Mouse (Mus musculus): Measurements from ENCODE around the gene Pradc1.

Gene Pradc1

GRCm38 (mm10) chr6:85451664-85452410 is at the start of gene Pradc1:
Gene Pradc1 (minus strand): TSS chr6:85451970.
- TF ChIP-seq CTCF (conservative IDR thresholded peaks at IDR 0.05; ENCODE audit: low read length) (no peak), NANOG (IDR thresholded peaks at IDR 0.05; ENCODE audit: borderline replicate concordance, low read length) (no peak), POU5F1 (IDR thresholded peaks at IDR 0.05; ENCODE audit: borderline replicate concordance, low read length) (no peak)
- peaks cover 64% of the 10 kb centered on the region for H3K4me1 ChIP-seq (replicated peaks; ENCODE audit: low read depth, low read length)
- no peaks in the 10 kb centered on the region for H3K9me3 ChIP-seq (ENCODE audit: low read length)
- no peaks in the 10 kb centered on the region for H3K27me3 ChIP-seq (ENCODE audit: insufficient read depth, low read length)
- H3K36me3 ChIP-seq (ENCODE audit: insufficient read depth, low read length) = peaks cover 66% of the 10 kb centered on the region
- H3K4me3 ChIP-seq (replicated peaks; ENCODE audit: low read length) = peak within 1 kb of the TSS; percentile 97

GRCm38 (mm10) chr6:85500416-85500815 is 48.6 kb upstream of the Pradc1 start:
- no peaks in the 10 kb centered on the region for H3K9me3 ChIP-seq (ENCODE audit: low read length)
- H3K4me1 ChIP-seq (replicated peaks; ENCODE audit: low read depth, low read length) = peaks cover 20% of the 10 kb centered on the region
- TF ChIP-seq NANOG (IDR thresholded peaks at IDR 0.05; ENCODE audit: borderline replicate concordance, low read length) (no peak), POU5F1 (IDR thresholded peaks at IDR 0.05; ENCODE audit: borderline replicate concordance, low read length) (no peak)

GRCm38 (mm10) chr6:85498147-85498546 is 46.4 kb upstream of the Pradc1 start:
- TF ChIP-seq CTCF (conservative IDR thresholded peaks at IDR 0.05; ENCODE audit: low read length) (no peak), POU5F1 (IDR thresholded peaks at IDR 0.05; ENCODE audit: borderline replicate concordance, low read length) (no peak), NANOG (IDR thresholded peaks at IDR 0.05; ENCODE audit: borderline replicate concordance, low read length) (no peak)
- no peaks in the 10 kb centered on the region for H3K9me3 ChIP-seq (ENCODE audit: low read length)
- no peak overlapping the region for H3K4me3 ChIP-seq (replicated peaks; ENCODE audit: low read length)
- peaks cover 37% of the 10 kb centered on the region for H3K27me3 ChIP-seq (ENCODE audit: insufficient read depth, low read length)
- peaks cover 14% of the 10 kb centered on the region for H3K4me1 ChIP-seq (replicated peaks; ENCODE audit: low read depth, low read length)
- no peaks in the 10 kb centered on the region for H3K36me3 ChIP-seq (ENCODE audit: insufficient read depth, low read length)

More at GRCm38 (mm10) chr6:85500416-85500815, 48.6 kb upstream of the Pradc1 start:
- Histone ChIP-seq H3K27me3 (ENCODE audit: insufficient read depth, low read length) (peaks cover 54% of the 10 kb centered on the region), H3K4me3 (replicated peaks; ENCODE audit: low read length) (no peak overlapping the region), H3K36me3 (ENCODE audit: insufficient read depth, low read length) (no peaks in the 10 kb centered on the region)

DNA sequence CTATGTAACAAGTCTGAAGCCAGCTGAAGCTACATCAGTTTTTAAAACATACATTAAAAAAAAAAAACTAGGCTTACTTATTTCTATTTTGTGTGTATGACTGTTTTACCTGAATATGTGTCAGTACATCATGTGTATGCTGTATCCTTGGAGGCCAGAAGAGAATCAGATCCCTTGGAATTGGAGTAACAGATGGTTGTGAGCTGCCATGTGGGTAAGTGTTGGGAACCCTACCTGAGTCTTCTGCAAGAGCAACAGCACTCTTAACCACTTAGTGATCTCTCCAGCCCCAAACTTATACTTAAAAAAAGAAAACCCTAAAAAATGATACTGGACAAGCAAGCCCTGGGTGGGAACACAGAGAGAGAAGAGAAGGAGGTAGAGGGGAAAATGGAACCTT is 45.2 kb upstream of the Pradc1 start:
- H3K4me3 ChIP-seq (replicated peaks; ENCODE audit: low read length) = no peak overlapping the region
- peaks cover 8% of the 10 kb centered on the region for H3K4me1 ChIP-seq (replicated peaks; ENCODE audit: low read depth, low read length)
- no peaks in the 10 kb centered on the region for H3K9me3 ChIP-seq (ENCODE audit: low read length)
- H3K36me3 ChIP-seq (ENCODE audit: insufficient read depth, low read length) = no peaks in the 10 kb centered on the region
- peaks cover 32% of the 10 kb centered on the region for H3K27me3 ChIP-seq (ENCODE audit: insufficient read depth, low read length)
- TF ChIP-seq POU5F1 (IDR thresholded peaks at IDR 0.05; ENCODE audit: borderline replicate concordance, low read length) = no peak
- TF ChIP-seq CTCF (conservative IDR thresholded peaks at IDR 0.05; ENCODE audit: low read length) = no peak
- TF ChIP-seq NANOG (IDR thresholded peaks at IDR 0.05; ENCODE audit: borderline replicate concordance, low read length) = no peak

GRCm38 (mm10) chr6:85491606-85492005 is 39.8 kb upstream of the Pradc1 start:
- Histone ChIP-seq H3K27me3 (ENCODE audit: insufficient read depth, low read length) (peaks cover 21% of the 10 kb centered on the region), H3K9me3 (ENCODE audit: low read length) (no peaks in the 10 kb centered on the region), H3K4me1 (replicated peaks; ENCODE audit: low read depth, low read length) (peaks cover 29% of the 10 kb centered on the region), H3K4me3 (replicated peaks; ENCODE audit: low read length) (no peak overlapping the region), H3K36me3 (ENCODE audit: insufficient read depth, low read length) (no peaks in the 10 kb centered on the region)
- TF ChIP-seq NANOG (IDR thresholded peaks at IDR 0.05; ENCODE audit: borderline replicate concordance, low read length) = no peak
- no peak for TF ChIP-seq CTCF (conservative IDR thresholded peaks at IDR 0.05; ENCODE audit: low read length)
- TF ChIP-seq POU5F1 (IDR thresholded peaks at IDR 0.05; ENCODE audit: borderline replicate concordance, low read length) = no peak

GRCm38 (mm10) chr6:85490252-85490651 is 38.5 kb upstream of the Pradc1 start:
- no peaks in the 10 kb centered on the region; the same call in 1 of the 2 replicates for H3K9me3 ChIP-seq (ENCODE audit: low read length)
- 0 out of 2 replicates have a peak overlapping the region, but pooled peaks have one; percentile 51 for H3K4me3 ChIP-seq (replicated peaks; ENCODE audit: low read length)
- H3K4me1 ChIP-seq (replicated peaks; ENCODE audit: low read depth, low read length) = peaks cover 29% of the 10 kb centered on the region
- no peaks in the 10 kb centered on the region for H3K36me3 ChIP-seq (ENCODE audit: insufficient read depth, low read length)
- TF ChIP-seq POU5F1 (IDR thresholded peaks at IDR 0.05; ENCODE audit: borderline replicate concordance, low read length) = no peak
- TF ChIP-seq CTCF (conservative IDR thresholded peaks at IDR 0.05; ENCODE audit: low read length) = no peak
- TF ChIP-seq NANOG (IDR thresholded peaks at IDR 0.05; ENCODE audit: borderline replicate concordance, low read length) = no peak
- peaks cover 27% of the 10 kb centered on the region for H3K27me3 ChIP-seq (ENCODE audit: insufficient read depth, low read length)

GRCm38 (mm10) chr6:85489717-85490116 is 37.9 kb upstream of the Pradc1 start:
- no peaks in the 10 kb centered on the region for H3K36me3 ChIP-seq (ENCODE audit: insufficient read depth, low read length)
- peaks cover 28% of the 10 kb centered on the region for H3K27me3 ChIP-seq (ENCODE audit: insufficient read depth, low read length)
- peaks cover 34% of the 10 kb centered on the region for H3K4me1 ChIP-seq (replicated peaks; ENCODE audit: low read depth, low read length)
- TF ChIP-seq POU5F1 (IDR thresholded peaks at IDR 0.05; ENCODE audit: borderline replicate concordance, low read length) (no peak), NANOG (IDR thresholded peaks at IDR 0.05; ENCODE audit: borderline replicate concordance, low read length) (no peak), CTCF (conservative IDR thresholded peaks at IDR 0.05; ENCODE audit: low read length) (no peak)
- peak overlapping the region; percentile 51 for H3K4me3 ChIP-seq (replicated peaks; ENCODE audit: low read length)
- no peaks in the 10 kb centered on the region; the same call in 1 of the 2 replicates for H3K9me3 ChIP-seq (ENCODE audit: low read length)

DNA sequence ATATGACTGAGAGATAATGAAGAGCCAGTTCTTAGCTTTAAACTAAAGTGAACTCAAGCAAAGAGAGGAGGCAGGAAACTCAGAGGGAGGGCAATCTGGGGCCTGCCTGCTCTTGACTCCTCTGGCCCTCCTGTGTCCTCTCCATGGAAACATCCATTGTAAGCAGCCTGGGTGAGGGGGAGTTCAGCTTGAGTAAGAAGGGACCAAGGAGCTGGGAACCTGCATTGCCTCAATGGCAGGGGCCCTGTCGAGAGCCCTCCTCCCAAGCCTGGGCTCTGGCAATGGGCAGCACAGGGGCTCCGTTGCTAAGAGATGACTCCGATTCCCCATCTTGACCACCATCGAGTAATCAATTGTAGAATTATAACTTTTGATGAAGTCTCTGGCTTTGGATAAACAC is 36.7 kb upstream of the Pradc1 start:
- Histone ChIP-seq H3K36me3 (ENCODE audit: insufficient read depth, low read length) (no peaks in the 10 kb centered on the region), H3K4me1 (replicated peaks; ENCODE audit: low read depth, low read length) (peaks cover 41% of the 10 kb centered on the region), H3K27me3 (ENCODE audit: insufficient read depth, low read length) (peaks cover 40% of the 10 kb centered on the region), H3K4me3 (replicated peaks; ENCODE audit: low read length) (no peak overlapping the region), H3K9me3 (ENCODE audit: low read length) (no peaks in the 10 kb centered on the region; the same call in 1 of the 2 replicates)
- TF ChIP-seq NANOG (IDR thresholded peaks at IDR 0.05; ENCODE audit: borderline replicate concordance, low read length) (no peak), POU5F1 (IDR thresholded peaks at IDR 0.05; ENCODE audit: borderline replicate concordance, low read length) (no peak), CTCF (conservative IDR thresholded peaks at IDR 0.05; ENCODE audit: low read length) (no peak)

All from E14TG2a.4 (cell line).